Mouse (Mus musculus) neural tube, embryonic 15.5 days (tissue): ENCODE data around the gene Ugt1a7c. TPM values are rescaled to one million over a fixed set of nuclear protein-coding genes. Genes with fewer than 3 reads are reported as not detected.
"Not testable (repeated sequence)": the region's sequence is repeated elsewhere in the genome, so short reads cannot be mapped to it uniquely, and the experiment has no call there.

ENCODE experiments used
- ATAC-seq: fragments of 200-750 bp; cut with Nextera tagmentation; 2 replicates; pipeline ENCODE4 v1.8.0; 2017; ENCODE audit warnings: mild to moderate bottlenecking, moderate TSS enrichment, moderate library complexity; ENCODE audit not compliant: low FRiP score
- H3K27ac ChIP-seq: fragments of 300-500 bp; sonication (generic); replicated peaks from 2 replicates; pipeline ENCODE4 v1.5.1; 2015; ENCODE audit warnings: mild to moderate bottlenecking, inconsistent platforms
- H3K27me3 ChIP-seq: fragments of 300-500 bp; sonication (generic); replicated peaks from 2 replicates; pipeline ENCODE4 v1.6.1; 2015; ENCODE audit warnings: inconsistent platforms
- H3K36me3 ChIP-seq: fragments of 300-500 bp; sonication (generic); 2 replicates; pipeline ENCODE4 v1.6.1; 2015; ENCODE audit warnings: inconsistent platforms
- H3K4me1 ChIP-seq: fragments of 300-500 bp; sonication (generic); 2 replicates; pipeline ENCODE4 v1.6.1; 2015; ENCODE audit warnings: inconsistent platforms
- H3K4me2 ChIP-seq: fragments of 300-500 bp; sonication (generic); 2 replicates; pipeline ENCODE4 v1.6.1; 2015; ENCODE audit warnings: inconsistent platforms, mild to moderate bottlenecking, moderate library complexity
- H3K4me3 ChIP-seq: fragments of 300-500 bp; sonication (generic); replicated peaks from 2 replicates; pipeline ENCODE4 v1.5.1; 2015; ENCODE audit warnings: mild to moderate bottlenecking, inconsistent platforms
- H3K9ac ChIP-seq: fragments of 300-500 bp; sonication (generic); replicated peaks from 2 replicates; pipeline ENCODE4 v1.6.1; 2015; ENCODE audit warnings: mild to moderate bottlenecking, inconsistent platforms
- H3K9me3 ChIP-seq: fragments of 300-500 bp; sonication (generic); replicated peaks from 2 replicates; pipeline ENCODE4 v1.6.1; 2016; ENCODE audit warnings: inconsistent platforms
- WGBS: fragments of 180-500 bp; shearing (Covaris S2); methylation state at CpG from one replicate; pipeline ENCODE4 v1.1.7; 2015; ENCODE audit warnings: mixed read lengths; 5-methylcytosine and 5-hydroxymethylcytosine counted together
- polyA plus RNA-seq: library from polyadenylated mRNA; unstranded; fragments of >200 nt; fragmentation: Nextera tagmentation; extraction: Ambion mirVana; gene quantifications from 2 replicates; pipeline ENCODE4 v1.2.1, GENCODE M21; 2015

Gene Ugt1a7c
- polyA plus RNA-seq, 1 experiment from 2014 or later, result 1.5 TPM

- not testable (repeated sequence) for H3K27me3 ChIP-seq, H3K9me3 ChIP-seq, H3K4me1 ChIP-seq, H3K36me3 ChIP-seq, H3K4me3 ChIP-seq, H3K4me2 ChIP-seq, H3K9ac ChIP-seq, ATAC-seq
- 81% methylated on average over 3 of the region's 3 CpGs for WGBS
- 0 out of 2 replicates have a peak overlapping the region, but pooled peaks have one; percentile 33 for H3K27ac ChIP-seq
Observed at GRCm38 (mm10) chr1:88094270-88094676, 589 bp upstream of the Ugt1a7c start.

GRCm38 (mm10) chr1:88098546-88098945 lies 3.7 kb downstream of the Ugt1a7c start:
- H3K4me1 ChIP-seq, H3K36me3 ChIP-seq: not testable (repeated sequence)
- 89% methylated on average over 3 of the region's 3 CpGs for WGBS

GRCm38 (mm10) chr1:88099691-88100090 lies 4.8 kb downstream of the Ugt1a7c start:
- not testable (repeated sequence) for ATAC-seq, H3K4me1 ChIP-seq, H3K4me3 ChIP-seq, H3K27me3 ChIP-seq, H3K4me2 ChIP-seq, H3K9ac ChIP-seq, H3K36me3 ChIP-seq, H3K9me3 ChIP-seq, H3K27ac ChIP-seq
- WGBS, result 89% methylated on average over 2 of the region's 2 CpGs

More at GRCm38 (mm10) chr1:88098546-88098945, 3.7 kb downstream of the Ugt1a7c start:
- H3K27me3 ChIP-seq, ATAC-seq, H3K9me3 ChIP-seq, H3K4me3 ChIP-seq, H3K27ac ChIP-seq, H3K9ac ChIP-seq, H3K4me2 ChIP-seq: not testable (repeated sequence)

- H3K4me1 ChIP-seq, H3K4me3 ChIP-seq, H3K27me3 ChIP-seq, ATAC-seq, H3K9ac ChIP-seq, H3K4me2 ChIP-seq, H3K36me3 ChIP-seq, H3K9me3 ChIP-seq, H3K27ac ChIP-seq: not testable (repeated sequence)
- 76% methylated on average over 3 of the region's 3 CpGs for WGBS
Observed at GRCm38 (mm10) chr1:88103019-88103418, 8.2 kb downstream of the Ugt1a7c start, which contains the start of gene Ugt1a6b. Gene Ugt1a6b, plus strand, starts transcription at chr1:88103252.

- H3K27ac ChIP-seq, H3K4me2 ChIP-seq, ATAC-seq, H3K27me3 ChIP-seq, H3K4me3 ChIP-seq, H3K9me3 ChIP-seq, H3K36me3 ChIP-seq, H3K4me1 ChIP-seq, H3K9ac ChIP-seq: not testable (repeated sequence)
- WGBS, result 85% methylated on average over 4 of the region's 5 CpGs
Observed at GRCm38 (mm10) chr1:88103697-88104468, 9.0 kb downstream of the Ugt1a7c start.

- H3K9ac ChIP-seq, result no peak overlapping the region
- no peaks in the 10 kb centered on the region for H3K9me3 ChIP-seq
- no peaks in the 10 kb centered on the region for H3K27me3 ChIP-seq
- no peak overlapping the region for H3K27ac ChIP-seq
- no peak for ATAC-seq
- H3K4me3 ChIP-seq, result no peak overlapping the region
- H3K4me2 ChIP-seq, result no peak overlapping the region
- 91% methylated on average over 1 of the region's 1 CpGs for WGBS
- no peaks in the 10 kb centered on the region for H3K36me3 ChIP-seq
- H3K4me1 ChIP-seq, result no peaks in the 10 kb centered on the region
Observed at GRCm38 (mm10) chr1:88104667-88105430, 10.0 kb downstream of the Ugt1a7c start.

- Histone ChIP-seq H3K4me1 (no peaks in the 10 kb centered on the region), H3K4me3 (no peak overlapping the region), H3K9me3 (no peaks in the 10 kb centered on the region), H3K4me2 (no peak overlapping the region), H3K36me3 (no peaks in the 10 kb centered on the region), H3K27ac (no peak overlapping the region), H3K9ac (no peak overlapping the region), H3K27me3 (no peaks in the 10 kb centered on the region)
- no peak for ATAC-seq
- 59% methylated on average over 2 of the region's 2 CpGs for WGBS
Observed at GRCm38 (mm10) chr1:88105656-88106055, 10.8 kb downstream of the Ugt1a7c start.

- not testable (repeated sequence) for H3K27me3 ChIP-seq, H3K9me3 ChIP-seq, H3K9ac ChIP-seq, H3K4me3 ChIP-seq, H3K4me2 ChIP-seq, H3K4me1 ChIP-seq, ATAC-seq, H3K27ac ChIP-seq, H3K36me3 ChIP-seq
- 91% methylated on average over 2 of the region's 2 CpGs for WGBS
Observed at GRCm38 (mm10) chr1:88109027-88109557, 14.2 kb downstream of the Ugt1a7c start.

GRCm38 (mm10) chr1:88109604-88110003 lies 14.7 kb downstream of the Ugt1a7c start:
- H3K9me3 ChIP-seq, H3K4me3 ChIP-seq, H3K4me2 ChIP-seq, H3K27ac ChIP-seq, H3K4me1 ChIP-seq, H3K9ac ChIP-seq, H3K27me3 ChIP-seq, H3K36me3 ChIP-seq, ATAC-seq: not testable (repeated sequence)
- WGBS, result 84% methylated on average over 2 of the region's 2 CpGs

- ATAC-seq, H3K27ac ChIP-seq, H3K9ac ChIP-seq, H3K9me3 ChIP-seq, H3K4me3 ChIP-seq, H3K36me3 ChIP-seq, H3K27me3 ChIP-seq, H3K4me2 ChIP-seq, H3K4me1 ChIP-seq: not testable (repeated sequence)
- 96% methylated on average over 6 of the region's 6 CpGs for WGBS
Observed at GRCm38 (mm10) chr1:88112769-88113168, 17.9 kb downstream of the Ugt1a7c start.

- not testable (repeated sequence) for H3K36me3 ChIP-seq, H3K27me3 ChIP-seq, H3K4me1 ChIP-seq, ATAC-seq, H3K4me2 ChIP-seq, H3K4me3 ChIP-seq, H3K9ac ChIP-seq, H3K9me3 ChIP-seq, H3K27ac ChIP-seq
- 18% methylated on average over 4 of the region's 4 CpGs for WGBS
Observed at GRCm38 (mm10) chr1:88120550-88120949, 25.7 kb downstream of the Ugt1a7c start.

GRCm38 (mm10) chr1:88121521-88121920 lies 26.7 kb downstream of the Ugt1a7c start:
- H3K36me3 ChIP-seq, H3K27ac ChIP-seq, H3K27me3 ChIP-seq, H3K4me2 ChIP-seq, ATAC-seq, H3K9ac ChIP-seq, H3K9me3 ChIP-seq, H3K4me3 ChIP-seq, H3K4me1 ChIP-seq: not testable (repeated sequence)
- WGBS, result no CpG with 5 or more reads among the region's 1 CpGs
